Mouse (Mus musculus) adrenal gland, postnatal 4 days (tissue): Measurements from ENCODE around the gene Bicc1. TPM values are rescaled to one million over a fixed set of nuclear protein-coding genes. Genes with fewer than 3 reads are reported as not detected.
"Not testable (repeated sequence)": the region's sequence is repeated elsewhere in the genome, so short reads cannot be mapped to it uniquely, and the experiment has no call there.

Experiments
- DNase-seq, 2 experiments: peaks; one replicate each; pipeline ENCODE4 v3.0.0; 2021 to 2022; ENCODE audit warnings: low spot score in 2 of 2, mixed read lengths in 2 of 2
- total RNA-seq, 2 experiments: library from RNA; stranded (reverse); gene quantifications; 2 replicates each; pipeline ENCODE4 v1.2.3; 2021

Bicc1 gene
- total RNA-seq, 2 experiments from 2014 or later, result 33.7 to 53.9 TPM

DNA sequence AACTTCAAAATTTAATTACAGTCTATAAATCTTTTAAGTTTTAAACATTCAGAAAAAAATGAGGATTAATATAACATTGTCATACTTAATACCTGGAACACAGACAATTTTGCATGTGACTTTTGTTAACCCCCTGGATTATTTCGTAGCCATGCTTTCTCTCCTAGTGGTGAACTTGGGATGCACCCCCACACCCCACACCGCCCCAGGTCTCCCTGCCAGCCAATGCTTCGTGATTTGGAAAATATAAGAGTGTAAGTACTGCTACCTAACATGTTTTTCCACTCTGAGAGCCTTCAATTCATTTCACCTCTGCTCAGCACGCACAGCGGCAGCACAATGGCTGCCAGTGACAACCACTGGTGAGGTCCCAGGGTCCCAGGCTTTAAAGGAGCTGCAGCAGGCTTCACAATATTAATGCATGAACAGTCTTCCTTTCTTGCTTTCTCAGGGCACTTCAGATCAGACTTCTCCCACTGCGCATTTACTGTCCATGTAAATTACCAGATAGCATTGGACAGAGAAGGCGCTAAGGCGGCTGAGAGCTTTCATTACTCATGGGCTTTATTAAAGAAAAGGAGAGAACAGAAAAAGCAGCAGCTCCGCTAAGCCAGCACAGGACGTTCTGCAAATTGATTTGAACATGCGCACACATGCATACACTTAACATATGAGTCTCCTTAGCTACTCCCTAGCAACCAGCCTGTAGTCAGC, 207.3 kb downstream of the Bicc1 start:
- DNase-seq, result no peak

DNA sequence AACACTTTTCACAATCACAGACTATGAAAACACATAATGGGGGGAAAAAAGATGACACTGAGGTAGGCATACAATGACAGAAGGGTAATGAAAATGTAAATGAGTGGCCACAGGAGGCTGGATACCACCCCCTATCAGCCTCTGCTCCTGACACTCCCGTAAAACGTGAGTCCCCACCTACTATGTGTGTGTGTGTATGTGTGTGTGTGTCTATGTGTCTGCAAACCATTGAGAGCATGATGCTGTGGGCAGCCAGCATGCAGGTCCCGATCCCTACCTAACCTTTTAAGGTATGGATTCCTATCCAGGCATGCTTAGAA, 209.4 kb downstream of the Bicc1 start:
- no peak for DNase-seq

DNA sequence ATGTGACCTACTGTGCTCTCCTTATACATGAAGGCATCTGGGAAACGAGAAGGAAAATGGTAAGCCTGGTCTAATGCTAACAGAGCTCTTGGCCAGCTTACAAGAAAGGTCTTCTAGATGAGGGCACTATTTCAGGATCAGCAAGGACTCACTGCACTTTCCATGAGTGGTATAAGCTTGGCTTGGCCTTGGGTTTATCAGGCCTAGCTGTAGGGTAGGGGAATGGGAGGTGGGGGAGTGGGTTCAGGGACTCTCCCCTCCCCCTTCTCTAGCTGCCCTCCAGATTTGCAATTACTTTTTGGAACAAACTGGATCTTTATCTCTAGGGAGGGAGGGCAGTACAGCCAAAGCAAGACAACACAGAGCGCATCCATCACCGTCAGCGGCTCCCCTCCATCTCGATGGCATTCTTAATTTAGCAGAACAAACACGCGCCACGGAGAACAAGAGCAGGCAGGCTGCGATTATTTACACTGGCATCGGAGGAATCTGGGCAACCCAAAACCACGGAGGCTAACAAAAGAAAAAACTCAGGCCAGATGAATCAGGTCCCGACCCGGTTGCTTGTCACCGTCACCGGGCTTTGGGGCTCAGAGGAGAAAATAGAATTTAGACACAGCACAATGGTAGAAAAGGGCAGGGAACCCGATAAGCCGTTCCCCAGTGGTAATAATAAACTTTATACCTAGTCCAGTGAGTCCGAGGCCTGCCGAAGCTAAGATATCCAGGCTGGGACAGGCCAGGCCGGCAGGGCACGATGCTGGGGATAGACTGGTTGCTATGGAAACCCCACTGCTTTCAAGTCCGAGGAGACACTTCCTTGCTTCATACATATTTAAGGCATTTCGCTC, 210.0 kb downstream of the Bicc1 start:
- DNase-seq, result no peak

GRCm38 (mm10) chr10:70948276-70948675, 211.2 kb downstream of the Bicc1 start:
- DNase-seq, result no peak

DNA sequence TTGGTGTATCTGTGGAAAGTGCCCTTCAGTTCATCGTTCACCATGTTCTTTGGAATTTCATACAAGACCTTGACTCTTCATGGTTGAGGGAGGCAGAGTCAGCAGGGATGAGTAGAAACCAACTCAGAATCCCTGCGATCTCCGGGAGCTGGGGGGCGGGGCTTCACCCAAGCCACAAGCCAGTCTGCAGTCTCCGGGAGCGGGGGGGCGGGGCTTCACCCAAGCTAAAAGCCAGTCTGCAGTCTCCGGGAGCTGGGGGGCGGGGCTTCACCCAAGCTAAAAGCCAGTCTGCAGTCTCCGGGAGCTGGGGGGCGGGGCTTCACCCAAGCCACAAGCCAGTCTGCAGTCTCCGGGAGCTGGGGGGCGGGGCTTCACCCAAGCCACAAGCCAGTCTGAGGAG, 213.4 kb downstream of the Bicc1 start:
- DNase-seq, result not testable (repeated sequence)

DNA sequence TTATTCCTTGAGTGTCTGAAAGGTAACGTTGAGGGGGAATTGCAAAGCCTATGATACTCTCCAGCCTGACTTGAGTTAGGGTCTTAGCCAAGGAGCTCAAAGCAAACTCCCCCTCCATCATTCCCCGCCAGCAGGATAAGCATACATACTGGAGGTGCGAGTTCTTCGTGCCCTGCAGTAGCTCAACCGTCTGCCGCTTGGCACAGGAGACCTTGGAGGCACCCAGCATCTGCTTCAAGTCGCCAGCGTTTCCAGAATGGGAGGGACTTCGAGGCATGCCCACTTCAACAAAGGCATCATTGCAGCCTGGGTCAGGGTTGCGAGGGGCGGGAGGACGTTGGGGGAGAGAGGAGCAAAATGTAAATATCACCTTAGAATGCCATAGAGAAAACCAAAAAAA, 214.4 kb downstream of the Bicc1 start:
- no peak for DNase-seq

DNA sequence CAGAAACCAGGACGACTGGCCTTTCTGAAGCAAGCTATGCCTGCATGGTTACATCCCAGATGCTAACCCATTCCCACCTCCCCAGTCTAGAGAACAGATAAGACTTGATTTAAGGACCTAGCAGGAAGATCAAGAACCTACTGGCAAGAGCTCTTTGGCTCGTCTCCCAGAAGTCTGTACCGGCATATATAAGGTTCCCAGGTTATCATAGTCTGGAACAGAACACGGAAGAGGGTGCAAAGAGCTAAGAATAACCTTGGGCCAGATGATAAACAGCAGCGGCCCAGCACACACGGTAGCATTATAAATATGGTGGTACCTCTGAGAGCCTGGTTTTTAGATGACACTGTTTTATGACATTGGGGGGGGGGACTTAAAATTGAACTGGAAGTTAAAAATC, 217.9 kb downstream of the Bicc1 start:
- DNase-seq, result no peak

DNA sequence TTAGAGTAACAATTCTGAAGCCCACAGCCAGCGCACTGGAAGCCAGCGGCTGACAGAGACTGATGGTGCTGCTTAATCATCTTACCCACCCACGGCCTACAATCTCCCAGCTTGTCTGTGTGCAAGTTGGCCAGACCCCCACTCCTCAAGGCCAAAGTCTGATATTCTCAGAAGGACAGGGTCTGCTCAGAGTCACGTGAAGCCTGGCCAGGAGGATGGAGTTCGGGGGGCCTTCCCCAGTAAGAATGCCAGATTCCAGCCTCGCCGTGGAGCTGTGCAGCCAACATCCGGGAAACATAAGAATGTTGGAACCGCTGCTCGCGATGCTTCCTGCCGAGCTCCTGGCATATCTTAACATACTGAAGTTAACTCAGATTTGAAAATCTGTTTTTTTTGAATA, 219.7 kb downstream of the Bicc1 start:
- no peak for DNase-seq

DNA sequence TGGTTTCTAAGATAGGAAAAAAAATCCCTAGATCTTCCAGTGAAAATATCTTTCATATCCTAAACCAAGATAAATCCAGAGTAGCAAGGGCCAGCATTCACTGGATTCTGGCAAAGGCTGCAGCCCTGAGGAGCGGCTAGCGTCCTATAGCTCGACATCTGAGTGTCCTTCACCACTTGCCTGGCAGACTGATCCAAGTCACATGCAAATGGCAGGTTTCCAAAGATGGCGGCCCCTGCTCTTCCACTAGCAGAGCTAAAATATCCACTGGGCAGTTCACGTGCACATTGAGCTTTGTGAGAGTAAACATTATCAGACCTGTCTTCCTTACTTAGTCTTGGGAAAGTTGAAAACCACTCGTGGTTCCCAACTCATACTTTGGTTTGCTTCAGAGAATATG, 222.1 kb downstream of the Bicc1 start:
- no peak for DNase-seq

DNA sequence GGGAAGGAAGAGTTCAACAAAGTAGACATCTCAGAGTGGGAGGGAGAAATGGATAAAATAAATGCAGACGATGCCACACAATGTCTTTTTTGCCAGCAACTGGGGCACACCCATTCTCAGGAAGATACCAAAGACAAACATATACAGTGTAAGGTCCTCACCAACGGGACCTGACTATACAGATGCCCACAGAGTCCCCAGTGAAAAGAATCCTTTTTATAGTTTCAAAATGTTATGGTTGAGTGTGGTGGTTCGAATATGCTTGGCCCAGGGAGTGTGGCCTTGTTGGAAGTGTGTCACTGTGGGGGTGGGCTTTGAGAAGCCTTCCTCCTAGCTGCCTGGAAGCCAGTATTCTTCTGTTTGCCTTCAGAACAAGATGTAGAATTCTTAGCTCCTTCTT, 223.5 kb downstream of the Bicc1 start:
- DNase-seq, result no peak

GRCm38 (mm10) chr10:70926126-70926525, 233.4 kb downstream of the Bicc1 start:
- no peak for DNase-seq

DNA sequence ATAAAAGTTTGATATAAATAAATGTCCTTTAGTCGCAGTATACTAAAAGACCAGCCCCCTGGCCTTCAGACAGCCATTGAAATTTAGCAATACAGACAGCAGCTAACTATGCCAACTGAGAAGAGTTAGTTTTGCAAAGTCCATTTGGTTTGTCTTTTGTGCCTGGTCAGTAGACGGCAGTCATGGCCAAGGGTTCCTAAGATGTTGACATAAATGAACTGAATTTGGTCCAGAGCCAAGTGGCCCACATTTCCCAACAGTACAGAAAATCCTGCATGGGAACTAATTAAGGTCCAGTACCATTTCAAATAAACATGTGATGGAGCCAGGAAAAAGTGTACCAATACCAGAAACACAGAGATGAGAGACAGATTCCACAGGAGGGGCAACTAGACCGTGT, 235.2 kb downstream of the Bicc1 start:
- no peak for DNase-seq

DNA sequence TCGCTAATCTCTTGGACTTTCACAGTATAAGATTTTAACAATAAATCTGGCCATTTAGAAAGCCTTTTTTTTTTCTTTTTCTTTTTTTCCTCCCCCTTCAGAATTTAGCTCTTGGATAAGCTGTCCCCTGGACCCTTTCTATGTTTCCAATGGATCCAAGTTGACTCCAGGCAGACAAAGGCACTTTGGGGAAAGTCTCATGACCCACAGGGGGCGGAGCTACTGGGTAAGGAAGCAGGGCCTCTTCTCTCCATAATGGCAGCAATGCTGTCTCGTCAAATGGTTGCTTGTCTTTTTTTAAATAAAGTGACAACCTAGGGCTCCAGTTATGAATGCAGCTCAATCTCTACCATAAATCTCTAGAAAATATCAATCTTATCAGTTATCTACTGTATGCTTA, 235.6 kb downstream of the Bicc1 start:
- no peak for DNase-seq

- DNase-seq, result no peak
Measured at GRCm38 (mm10) chr10:70921481-70921880, 238.0 kb downstream of the Bicc1 start.

GRCm38 (mm10) chr10:70919851-70920250, 239.6 kb downstream of the Bicc1 start:
- DNase-seq, result no peak

DNA sequence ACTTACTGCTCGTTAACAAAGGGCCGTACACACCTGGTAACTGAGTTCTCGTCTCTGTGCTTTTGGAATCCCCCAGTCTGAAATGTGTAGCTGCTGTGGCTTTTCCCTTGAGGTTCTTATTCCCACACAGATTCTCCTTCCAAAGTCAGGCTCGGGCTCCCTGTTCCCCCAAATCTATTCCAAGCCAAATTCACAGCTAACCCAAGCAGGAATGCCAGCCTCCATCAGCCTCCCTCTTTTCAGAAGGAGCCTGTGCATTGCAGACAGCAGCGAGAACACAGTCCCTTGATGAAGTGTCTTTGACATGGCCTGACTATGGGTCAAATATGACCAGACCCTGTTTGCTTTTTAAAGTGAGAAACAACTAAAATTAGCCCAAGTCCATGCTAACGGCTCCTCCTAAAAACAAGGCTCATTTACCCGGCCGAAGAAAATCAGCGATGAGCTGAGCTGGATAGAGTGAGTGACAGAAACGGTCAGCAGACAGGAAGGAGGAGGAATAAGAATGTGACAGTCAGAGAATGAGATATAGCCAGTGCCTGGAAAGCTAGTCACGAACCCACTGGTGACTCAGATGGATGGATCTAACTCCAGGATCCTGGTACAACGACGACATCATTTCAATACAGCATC, 240.4 kb downstream of the Bicc1 start:
- no peak for DNase-seq

- no peak for DNase-seq
Measured at GRCm38 (mm10) chr10:70916697-70917096, 242.8 kb downstream of the Bicc1 start.

GRCm38 (mm10) chr10:70915096-70915495, 244.4 kb downstream of the Bicc1 start:
- no peak for DNase-seq

- no peak for DNase-seq
Measured at GRCm38 (mm10) chr10:70903936-70904335, 255.6 kb downstream of the Bicc1 start.

- no peak for DNase-seq
Measured at GRCm38 (mm10) chr10:70902751-70903485, 256.6 kb downstream of the Bicc1 start.

- no peak for DNase-seq
Measured at GRCm38 (mm10) chr10:70901193-70901875, 258.2 kb downstream of the Bicc1 start.
